Mouse (Mus musculus): ENCODE measurements around the gene Pde7b. TPM values are rescaled to one million over a fixed set of nuclear protein-coding genes. Genes with fewer than 3 reads are reported as not detected.

Pde7b gene
- polyA plus RNA-seq, 1 experiment, result 9.5 TPM

- DNase-seq, result no peak
- H3K4me3 ChIP-seq (ENCODE audit: insufficient read depth, low read depth, low read length), result no peak overlapping the region
- H3K27me3 ChIP-seq (replicated peaks; ENCODE audit: control insufficient read depth, insufficient read depth, low read length), result no peaks in the 10 kb centered on the region; the same call in 1 of the 2 replicates
- TF ChIP-seq CTCF (conservative IDR thresholded peaks at IDR 0.05; ENCODE audit: insufficient read depth, insufficient read length, low read depth, low read length) (no peak), POLR2A (IDR thresholded peaks at IDR 0.05; ENCODE audit: low read depth, low read length) (no peak)
- H3K4me1 ChIP-seq (ENCODE audit: control insufficient read depth, insufficient read depth, low read length), result peaks cover 5% of the 10 kb centered on the region; the same call in 1 of the 2 replicates
- 84% methylated on average over 6 of the region's 6 CpGs for WGBS
- H3K27ac ChIP-seq (ENCODE audit: insufficient read depth, low read depth, low read length), result no peak overlapping the region
- no peaks in the 10 kb centered on the region for H3K36me3 ChIP-seq (ENCODE audit: control insufficient read depth, insufficient read depth, low read length)
Measured at GRCm38 (mm10) chr10:20501221-20501620, 223.7 kb downstream of the Pde7b start.

- Histone ChIP-seq H3K4me3 (ENCODE audit: insufficient read depth, low read depth, low read length) (no peak overlapping the region), H3K4me1 (ENCODE audit: control insufficient read depth, insufficient read depth, low read length) (peaks cover 3% of the 10 kb centered on the region), H3K27me3 (replicated peaks; ENCODE audit: control insufficient read depth, insufficient read depth, low read length) (no peaks in the 10 kb centered on the region; the same call in 1 of the 2 replicates), H3K36me3 (ENCODE audit: control insufficient read depth, insufficient read depth, low read length) (no peaks in the 10 kb centered on the region), H3K27ac (ENCODE audit: insufficient read depth, low read depth, low read length) (no peak overlapping the region)
- DNase-seq, result no peak
- TF ChIP-seq POLR2A (IDR thresholded peaks at IDR 0.05; ENCODE audit: low read depth, low read length) (no peak), CTCF (conservative IDR thresholded peaks at IDR 0.05; ENCODE audit: insufficient read depth, insufficient read length, low read depth, low read length) (no peak)
- 94% methylated on average over 4 of the region's 4 CpGs for WGBS
Measured at GRCm38 (mm10) chr10:20495051-20495450, 229.8 kb downstream of the Pde7b start.

- peaks cover 6% of the 10 kb centered on the region for H3K4me1 ChIP-seq (ENCODE audit: control insufficient read depth, insufficient read depth, low read length)
- WGBS, result 87% methylated on average over 5 of the region's 5 CpGs
- TF ChIP-seq CTCF (conservative IDR thresholded peaks at IDR 0.05; ENCODE audit: insufficient read depth, insufficient read length, low read depth, low read length) (no peak), POLR2A (IDR thresholded peaks at IDR 0.05; ENCODE audit: low read depth, low read length) (no peak)
Measured at GRCm38 (mm10) chr10:20493826-20494455, 230.9 kb downstream of the Pde7b start.

GRCm38 (mm10) chr10:20492216-20492964 lies 232.5 kb downstream of the Pde7b start:
- DNase-seq, result peak; percentile 47
- 62% methylated on average over 11 of the region's 11 CpGs for WGBS
- peaks cover 6% of the 10 kb centered on the region for H3K4me1 ChIP-seq (ENCODE audit: control insufficient read depth, insufficient read depth, low read length)

More at GRCm38 (mm10) chr10:20493826-20494455, 230.9 kb downstream of the Pde7b start:
- H3K27me3 ChIP-seq (replicated peaks; ENCODE audit: control insufficient read depth, insufficient read depth, low read length), result no peaks in the 10 kb centered on the region; the same call in 1 of the 2 replicates
- no peak for DNase-seq
- no peak overlapping the region for H3K27ac ChIP-seq (ENCODE audit: insufficient read depth, low read depth, low read length)
- H3K4me3 ChIP-seq (ENCODE audit: insufficient read depth, low read depth, low read length), result no peak overlapping the region
- no peaks in the 10 kb centered on the region for H3K36me3 ChIP-seq (ENCODE audit: control insufficient read depth, insufficient read depth, low read length)

GRCm38 (mm10) chr10:20490775-20491174 lies 234.1 kb downstream of the Pde7b start:
- WGBS, result 40% methylated on average over 1 of the region's 1 CpGs
- peaks cover 11% of the 10 kb centered on the region for H3K4me1 ChIP-seq (ENCODE audit: control insufficient read depth, insufficient read depth, low read length)
- no peaks in the 10 kb centered on the region for H3K36me3 ChIP-seq (ENCODE audit: control insufficient read depth, insufficient read depth, low read length)

More at GRCm38 (mm10) chr10:20492216-20492964, 232.5 kb downstream of the Pde7b start:
- peak overlapping the region; percentile 76 for H3K27ac ChIP-seq (ENCODE audit: insufficient read depth, low read depth, low read length)
- no peak for TF ChIP-seq POLR2A (IDR thresholded peaks at IDR 0.05; ENCODE audit: low read depth, low read length)
- TF ChIP-seq CTCF (conservative IDR thresholded peaks at IDR 0.05; ENCODE audit: insufficient read depth, insufficient read length, low read depth, low read length), result no peak
- no peaks in the 10 kb centered on the region for H3K36me3 ChIP-seq (ENCODE audit: control insufficient read depth, insufficient read depth, low read length)
- no peak overlapping the region for H3K4me3 ChIP-seq (ENCODE audit: insufficient read depth, low read depth, low read length)
- H3K27me3 ChIP-seq (replicated peaks; ENCODE audit: control insufficient read depth, insufficient read depth, low read length), result no peaks in the 10 kb centered on the region; the same call in 1 of the 2 replicates

GRCm38 (mm10) chr10:20490281-20490680 lies 234.6 kb downstream of the Pde7b start:
- Histone ChIP-seq H3K4me1 (ENCODE audit: control insufficient read depth, insufficient read depth, low read length) (peaks cover 11% of the 10 kb centered on the region), H3K36me3 (ENCODE audit: control insufficient read depth, insufficient read depth, low read length) (no peaks in the 10 kb centered on the region), H3K27me3 (replicated peaks; ENCODE audit: control insufficient read depth, insufficient read depth, low read length) (no peaks in the 10 kb centered on the region), H3K27ac (ENCODE audit: insufficient read depth, low read depth, low read length) (no peak overlapping the region), H3K4me3 (ENCODE audit: insufficient read depth, low read depth, low read length) (no peak overlapping the region)
- TF ChIP-seq CTCF (conservative IDR thresholded peaks at IDR 0.05; ENCODE audit: insufficient read depth, insufficient read length, low read depth, low read length) (no peak), POLR2A (IDR thresholded peaks at IDR 0.05; ENCODE audit: low read depth, low read length) (no peak)
- WGBS, result 83% methylated on average over 8 of the region's 8 CpGs
- DNase-seq, result no peak

More at GRCm38 (mm10) chr10:20490775-20491174, 234.1 kb downstream of the Pde7b start:
- no peaks in the 10 kb centered on the region for H3K27me3 ChIP-seq (replicated peaks; ENCODE audit: control insufficient read depth, insufficient read depth, low read length)
- no peak for DNase-seq
- TF ChIP-seq POLR2A (IDR thresholded peaks at IDR 0.05; ENCODE audit: low read depth, low read length) (no peak), CTCF (conservative IDR thresholded peaks at IDR 0.05; ENCODE audit: insufficient read depth, insufficient read length, low read depth, low read length) (no peak)
- H3K4me3 ChIP-seq (ENCODE audit: insufficient read depth, low read depth, low read length), result no peak overlapping the region
- no peak overlapping the region for H3K27ac ChIP-seq (ENCODE audit: insufficient read depth, low read depth, low read length)
